Mouse (Mus musculus) testis, postnatal 10 days (tissue): Measurements from ENCODE around the gene Siva1.

Experiments
- DNase-seq: peaks from one replicate; pipeline ENCODE4 v3.0.0; 2021; ENCODE audit warnings: low spot score

Siva1 gene

DNA sequence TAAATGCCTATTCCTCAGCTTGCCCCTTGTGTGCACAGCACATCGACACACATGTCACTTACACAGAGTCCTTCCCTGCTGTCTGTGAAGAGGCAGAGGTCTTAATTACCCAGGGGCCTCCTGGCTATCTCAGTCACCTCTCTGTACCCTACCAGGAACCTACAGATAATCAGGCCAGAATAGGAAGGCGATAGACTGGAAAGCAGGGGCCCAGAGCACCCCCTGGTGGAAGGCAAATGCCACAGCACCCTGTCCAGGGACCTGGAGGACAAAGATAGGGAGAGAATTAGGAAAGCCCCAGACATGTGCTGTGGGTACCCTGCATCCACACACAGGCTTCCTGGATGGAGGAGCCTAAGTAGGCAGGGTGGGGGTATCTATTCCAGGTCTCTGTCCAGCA is 20.7 kb upstream of the Siva1 start:
- DNase-seq = peak; percentile 81

DNA sequence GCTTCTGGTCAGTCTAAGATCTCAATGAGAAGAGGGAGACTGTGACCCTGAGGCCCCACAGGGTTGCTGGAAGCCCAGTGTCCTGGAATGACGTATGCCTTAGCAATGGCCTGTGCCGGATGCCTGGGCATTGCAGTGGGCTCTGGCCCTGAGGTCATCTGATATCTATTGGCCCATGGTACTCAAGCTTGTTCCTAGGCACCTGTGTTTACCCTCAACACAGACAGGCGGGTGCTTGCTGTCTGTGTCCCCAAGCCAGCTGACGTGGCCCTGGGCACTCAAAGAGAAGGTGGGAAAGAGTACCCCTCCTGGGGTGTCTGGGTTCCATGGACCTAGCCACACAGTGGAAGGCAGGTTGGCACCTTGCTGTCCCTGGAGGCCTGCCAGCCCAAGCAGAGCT is 18.8 kb upstream of the Siva1 start:
- no peak for DNase-seq

DNA sequence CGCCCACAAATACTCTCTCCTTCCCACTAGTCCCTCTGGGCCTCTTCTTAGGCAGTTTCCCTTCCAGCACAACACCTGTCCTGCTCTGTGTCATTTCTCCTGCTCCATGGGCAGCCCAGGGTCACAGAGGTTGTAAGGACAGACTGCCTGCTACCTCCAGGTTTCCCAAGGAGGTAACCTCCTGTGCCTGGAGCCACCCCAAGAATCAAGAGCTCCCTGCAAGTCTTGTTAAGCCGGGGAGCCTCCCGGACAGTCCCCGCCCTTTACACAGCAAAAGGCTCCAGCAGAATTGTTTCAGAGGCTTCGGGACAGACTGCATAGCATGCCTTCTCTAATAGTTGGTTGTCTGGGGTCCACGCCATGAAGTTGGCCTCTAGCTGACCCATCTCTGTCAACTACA is 18.0 kb upstream of the Siva1 start:
- DNase-seq = no peak

DNA sequence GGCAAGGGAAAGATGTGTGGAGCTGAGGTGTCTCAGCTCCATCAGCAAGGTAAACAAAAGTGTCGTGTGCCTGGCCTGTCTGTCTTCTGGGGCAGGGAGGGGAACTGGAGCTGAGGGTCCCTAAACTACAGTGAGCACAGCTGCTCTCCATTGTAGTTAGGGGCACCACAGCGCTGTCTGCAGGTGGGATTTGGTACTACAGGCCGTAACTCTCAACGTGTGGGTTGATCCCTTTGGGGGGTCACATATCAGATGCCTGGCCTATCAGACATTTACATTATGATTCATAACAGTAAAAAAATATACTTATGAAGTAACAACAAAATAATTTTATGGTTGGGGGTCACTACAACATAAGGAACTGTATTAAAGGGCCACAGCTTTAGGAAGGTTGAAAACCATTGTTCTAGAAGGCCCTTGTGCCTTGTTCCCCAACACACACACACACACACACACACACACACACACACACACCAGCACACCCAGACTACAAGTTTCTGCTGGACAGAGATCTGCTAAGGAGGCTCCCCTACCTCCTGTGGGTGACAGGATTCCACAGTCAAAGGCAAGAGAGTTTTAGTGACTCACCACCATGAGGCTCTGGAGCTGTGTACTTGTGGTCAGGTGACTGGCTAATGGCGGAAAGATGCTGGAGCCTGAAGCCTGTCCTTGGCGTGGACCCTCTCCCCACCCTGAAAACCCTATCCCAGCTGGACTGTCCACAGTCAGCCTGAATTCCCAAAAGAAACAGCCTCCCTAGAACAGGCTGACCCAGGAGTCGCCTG is 17.2 kb upstream of the Siva1 start:
- DNase-seq = no peak

DNA sequence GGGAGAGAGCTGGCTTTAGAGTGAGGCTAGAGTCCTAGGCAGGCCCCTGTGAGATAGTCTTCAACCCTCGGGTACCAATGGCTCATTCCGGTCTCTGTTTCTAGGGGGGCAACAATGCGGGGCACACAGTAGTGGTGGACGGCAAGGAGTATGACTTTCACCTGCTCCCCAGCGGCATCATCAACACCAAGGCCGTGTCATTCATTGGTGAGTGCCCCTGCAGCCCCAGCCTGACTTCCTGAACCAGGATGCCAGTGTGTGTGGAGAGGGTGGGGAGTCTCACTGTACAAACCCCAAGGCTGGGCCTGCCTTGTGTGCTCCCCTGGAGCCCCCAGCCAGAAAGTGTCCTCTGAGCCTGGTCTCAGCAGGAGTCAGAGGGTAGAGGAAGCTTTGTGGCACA is 16.3 kb upstream of the Siva1 start:
- no peak for DNase-seq

- DNase-seq = peak; percentile 68
Observed at GRCm38 (mm10) chr12:112628928-112629721, 15.4 kb upstream of the Siva1 start.

GRCm38 (mm10) chr12:112630029-112630428 is 14.4 kb upstream of the Siva1 start:
- DNase-seq = no peak

DNA sequence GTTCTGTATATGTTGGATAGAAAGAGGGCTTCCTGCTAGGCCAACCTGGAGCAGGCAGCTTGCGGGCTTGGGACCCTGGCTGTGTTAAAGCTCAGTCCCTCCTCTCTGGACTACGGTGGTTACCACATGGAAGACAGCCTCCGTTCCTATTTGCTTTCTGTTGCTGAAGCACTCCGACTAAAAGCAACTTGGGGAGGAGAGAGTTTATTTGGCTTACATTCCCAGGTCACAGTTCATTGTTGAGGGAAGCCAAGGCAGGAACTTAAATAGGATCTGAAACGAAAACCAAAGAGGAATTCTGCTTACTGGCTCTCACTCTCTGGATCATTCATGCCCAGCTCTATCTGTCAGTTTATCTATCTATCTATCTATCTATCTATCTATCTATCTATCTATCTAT is 13.7 kb upstream of the Siva1 start:
- DNase-seq = no peak

GRCm38 (mm10) chr12:112631472-112631871 is 13.0 kb upstream of the Siva1 start:
- DNase-seq = no peak

GRCm38 (mm10) chr12:112632084-112632777 is 12.2 kb upstream of the Siva1 start:
- DNase-seq = no peak

DNA sequence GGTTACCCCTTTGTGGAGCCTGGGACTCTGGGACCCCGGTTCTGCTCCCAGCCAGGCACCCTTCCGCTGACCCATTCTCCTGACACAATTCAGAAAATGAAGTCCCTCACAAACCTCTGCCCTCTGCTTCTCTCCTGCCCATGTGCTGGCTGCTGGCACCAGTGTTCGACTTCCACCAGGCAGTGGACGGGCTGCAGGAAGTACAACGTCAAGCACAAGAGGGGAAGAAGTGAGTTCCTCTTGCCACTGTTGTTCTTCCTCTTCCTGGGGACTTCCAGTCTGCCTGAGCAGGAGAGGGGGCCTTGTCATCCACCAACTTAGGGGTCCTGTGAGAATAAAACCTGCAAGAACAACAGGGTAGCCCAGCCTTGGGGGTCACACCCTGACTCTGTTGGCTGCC is 11.6 kb upstream of the Siva1 start:
- DNase-seq = no peak

GRCm38 (mm10) chr12:112633686-112634085 is 10.8 kb upstream of the Siva1 start:
- no peak for DNase-seq

DNA sequence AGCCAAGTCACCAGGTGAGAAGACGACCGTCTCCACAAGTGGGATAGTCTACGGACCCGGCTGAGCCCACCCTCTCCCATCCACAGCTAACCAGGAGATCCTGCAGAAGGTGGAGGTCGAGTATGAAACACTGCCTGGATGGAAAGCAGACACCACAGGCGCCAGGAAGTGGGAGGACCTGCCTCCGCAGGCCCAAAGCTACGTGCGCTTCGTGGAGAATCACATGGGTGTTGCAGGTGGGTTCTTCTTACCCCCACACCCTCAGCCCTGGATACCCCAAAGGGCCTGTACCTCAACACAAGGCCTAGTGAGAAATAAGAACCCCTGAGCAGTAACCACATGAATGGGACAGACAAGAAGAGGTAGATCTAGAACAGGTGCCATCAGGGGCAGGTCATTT is 5.0 kb upstream of the Siva1 start:
- no peak for DNase-seq

DNA sequence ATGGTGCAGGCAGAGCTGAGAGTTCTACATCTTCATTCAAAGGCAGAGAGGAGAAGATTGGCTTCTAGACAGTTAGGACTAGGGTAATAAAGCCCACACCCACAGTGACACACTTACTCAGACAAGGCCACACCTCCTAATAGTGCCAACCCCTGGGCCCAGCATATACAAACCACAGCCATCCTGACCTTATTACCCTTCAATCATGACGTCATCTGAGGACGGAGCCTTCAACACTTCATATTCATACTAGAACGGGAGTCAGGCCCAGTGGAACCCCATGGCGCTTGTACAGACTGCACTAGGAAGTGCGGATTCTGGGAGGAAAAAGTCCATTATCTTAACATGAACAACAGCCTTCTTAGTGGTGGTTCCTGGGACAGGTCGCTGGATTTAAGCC is 1.4 kb upstream of the Siva1 start:
- no peak for DNase-seq

- DNase-seq = peak; percentile 76
Observed at GRCm38 (mm10) chr12:112644855-112645506, 502 bp downstream of the Siva1 start.

DNA sequence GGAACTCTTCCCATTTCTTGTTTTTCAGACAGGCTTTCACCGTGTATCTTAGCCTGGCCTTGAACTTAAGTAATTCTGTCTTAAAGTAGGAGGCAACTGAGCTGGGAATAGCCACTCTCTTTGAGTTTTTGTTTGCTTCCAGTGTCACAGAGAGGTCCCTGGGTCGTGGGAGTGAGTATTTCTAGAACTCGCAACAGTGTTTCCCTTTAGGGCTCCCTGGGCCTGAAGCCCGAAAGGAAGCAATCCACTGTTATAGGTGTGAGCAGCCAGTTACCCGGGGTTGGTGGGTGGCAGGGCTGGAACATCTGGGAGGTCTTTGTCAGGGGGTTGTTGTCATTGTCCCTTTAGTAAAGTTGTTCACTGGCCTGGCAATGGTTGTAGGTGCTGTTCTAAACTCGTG is 1.7 kb downstream of the Siva1 start:
- DNase-seq = peak; percentile 60

DNA sequence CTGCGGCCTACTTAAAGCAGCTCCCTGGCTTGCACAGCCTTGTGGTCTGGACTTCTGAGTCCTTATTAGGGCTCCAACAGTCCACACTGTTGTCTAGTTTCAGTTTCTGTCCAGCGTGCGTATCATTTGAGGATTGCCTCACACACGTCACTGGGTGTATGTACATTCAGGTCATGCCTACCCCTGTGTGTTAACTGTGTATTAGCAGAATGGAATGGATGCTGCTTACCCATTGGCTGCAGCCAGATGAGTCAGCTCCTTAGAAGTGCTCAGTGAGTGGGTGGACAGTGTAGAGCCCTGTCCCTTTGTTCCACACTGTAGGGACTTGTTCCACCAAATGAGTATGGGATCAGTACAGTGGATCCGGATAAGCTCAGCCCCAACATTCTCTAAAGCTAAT is 3.6 kb downstream of the Siva1 start:
- no peak for DNase-seq

GRCm38 (mm10) chr12:112651778-112652439 is 7.4 kb downstream of the Siva1 start:
- DNase-seq = no peak

DNA sequence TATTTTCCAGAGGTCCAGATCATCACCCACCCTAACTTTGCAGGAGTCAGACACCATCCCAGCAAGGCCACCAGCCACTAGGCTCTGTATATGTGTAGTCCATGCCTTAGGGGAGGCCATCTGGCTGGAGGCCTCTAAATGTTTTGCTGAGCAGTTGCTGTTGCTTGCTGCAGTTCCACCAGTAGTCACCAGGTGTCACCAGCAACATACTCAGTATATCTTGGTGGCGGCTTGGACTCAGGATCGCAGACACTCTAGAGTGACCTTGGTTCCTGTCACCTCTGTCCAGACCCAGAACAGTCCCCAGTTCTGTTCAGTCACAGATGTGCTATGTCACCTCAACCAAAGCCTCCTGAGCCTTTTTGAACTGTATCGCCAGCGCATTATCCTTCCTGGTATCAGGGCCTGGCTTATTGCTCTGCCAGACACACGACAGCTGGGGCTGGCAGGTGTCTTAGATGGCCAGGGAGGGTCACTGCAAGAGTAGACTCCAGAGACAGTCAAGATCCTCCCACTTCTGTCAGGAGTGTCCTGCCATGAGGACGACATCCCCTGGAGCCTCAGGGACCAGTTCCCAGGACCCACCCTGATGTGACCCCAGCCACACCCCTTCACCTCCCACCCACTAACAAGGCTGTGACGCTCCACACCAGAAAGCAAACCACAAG is 8.8 kb downstream of the Siva1 start:
- peak; percentile 91 for DNase-seq

GRCm38 (mm10) chr12:112654076-112654475 is 9.6 kb downstream of the Siva1 start:
- no peak for DNase-seq

DNA sequence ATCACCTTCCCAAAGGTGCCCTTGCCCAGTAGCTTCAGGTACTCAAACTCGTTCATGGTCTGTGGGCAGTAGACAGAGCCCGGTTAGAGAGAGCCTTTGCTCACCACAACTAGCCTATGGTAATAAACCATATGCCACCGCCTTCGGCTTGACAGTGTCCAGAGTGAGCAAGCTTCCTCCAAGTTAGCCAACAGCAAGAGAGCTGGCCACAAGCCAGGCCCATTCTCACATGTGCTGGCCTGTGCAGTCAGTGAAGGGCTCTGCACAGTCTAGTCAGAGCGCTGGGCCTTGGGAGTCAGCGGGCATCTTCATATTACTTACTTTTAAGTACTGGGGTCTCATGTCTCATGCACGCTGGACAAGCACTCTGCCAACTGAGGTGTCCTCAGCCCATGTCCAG is 14.1 kb downstream of the Siva1 start:
- DNase-seq = no peak
